Mouse (Mus musculus) ovary, postnatal 14 days (tissue): ENCODE results near the gene Arid1a.
"Not testable (repeated sequence)": the region's sequence is repeated elsewhere in the genome, so short reads cannot be mapped to it uniquely, and the experiment has no call there.

ENCODE experiments used
- DNase-seq: peaks from one replicate; pipeline ENCODE4 v3.0.0; 2022; ENCODE audit warnings: low spot score

The Arid1a gene

DNA sequence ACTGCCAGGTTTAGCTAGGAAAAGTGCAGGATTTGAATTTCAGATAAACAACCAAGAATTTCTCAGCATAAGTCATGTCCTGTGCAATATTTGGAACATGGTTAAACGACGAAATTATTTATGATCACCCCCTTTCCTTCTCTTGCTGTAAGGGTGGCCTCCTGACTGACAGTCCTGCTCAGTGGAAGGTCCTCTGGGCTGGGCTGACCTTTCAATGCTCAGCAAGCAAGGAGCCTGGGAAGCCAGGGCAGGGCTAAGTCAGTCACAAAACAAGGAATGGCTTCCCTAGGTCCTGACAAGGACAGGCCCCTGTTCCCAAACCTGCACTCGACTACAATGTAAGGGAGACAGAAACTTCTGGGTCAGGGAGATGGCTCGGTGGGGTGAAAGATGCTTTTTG, 104.6 kb downstream of the Arid1a start:
- no peak for DNase-seq

DNA sequence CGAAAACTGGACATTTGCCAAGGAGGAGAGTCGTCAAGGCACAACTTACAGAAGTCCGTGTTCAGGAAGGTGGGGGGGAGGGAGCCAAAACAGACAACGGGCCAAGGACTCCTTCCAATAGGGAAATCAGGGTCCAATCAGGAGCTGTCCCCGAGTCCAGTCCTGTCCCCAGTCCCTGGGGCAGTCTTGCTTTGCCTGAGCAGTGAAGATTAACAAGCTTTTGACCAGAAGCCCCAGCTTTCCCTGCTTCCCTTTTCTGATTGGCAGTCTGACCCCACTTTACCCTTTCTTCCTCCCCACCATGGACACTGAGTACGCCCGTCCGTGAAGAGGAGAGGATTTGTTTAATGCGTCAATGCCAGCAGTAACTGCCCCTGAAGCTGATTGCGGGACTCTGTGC, 105.1 kb downstream of the Arid1a start:
- no peak for DNase-seq

DNA sequence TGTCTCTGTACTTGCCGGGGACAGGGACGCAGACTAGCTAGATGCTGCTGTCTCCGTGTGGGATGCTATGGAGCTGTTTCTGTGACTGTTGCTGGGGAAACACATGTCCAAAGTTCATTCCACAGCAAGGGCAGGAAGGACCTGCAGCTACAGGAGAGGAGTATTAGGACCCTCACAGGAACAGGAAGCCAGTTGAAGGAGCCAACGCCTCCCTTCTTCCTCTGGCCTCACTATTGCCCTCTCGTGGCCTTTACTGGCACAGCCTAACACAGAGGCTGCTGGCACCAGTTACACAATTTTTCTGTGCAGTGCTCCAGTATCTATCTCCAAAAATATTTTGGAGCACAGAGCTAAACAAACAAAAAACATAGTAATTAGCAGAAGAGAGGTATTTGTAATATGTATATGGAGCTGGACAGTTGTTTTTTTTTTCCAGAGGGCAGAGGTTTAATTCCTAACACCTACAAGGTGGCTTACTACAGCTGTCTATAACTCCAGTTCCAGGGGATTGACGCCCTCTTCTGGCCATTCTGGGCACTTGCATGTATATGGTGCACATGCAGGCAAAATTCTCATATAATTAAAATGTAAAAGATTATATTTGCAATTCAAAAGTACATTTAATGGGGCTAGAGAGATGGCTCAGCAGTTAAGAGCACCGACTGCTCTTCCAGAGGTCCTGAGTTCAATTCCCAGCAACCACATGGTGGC, 106.4 kb downstream of the Arid1a start, which contains the start of gene Zdhhc18:
Gene Zdhhc18 (minus strand): TSS at position 166 of the 711 bp plus-strand sequence.
- DNase-seq, result peak; percentile 73

DNA sequence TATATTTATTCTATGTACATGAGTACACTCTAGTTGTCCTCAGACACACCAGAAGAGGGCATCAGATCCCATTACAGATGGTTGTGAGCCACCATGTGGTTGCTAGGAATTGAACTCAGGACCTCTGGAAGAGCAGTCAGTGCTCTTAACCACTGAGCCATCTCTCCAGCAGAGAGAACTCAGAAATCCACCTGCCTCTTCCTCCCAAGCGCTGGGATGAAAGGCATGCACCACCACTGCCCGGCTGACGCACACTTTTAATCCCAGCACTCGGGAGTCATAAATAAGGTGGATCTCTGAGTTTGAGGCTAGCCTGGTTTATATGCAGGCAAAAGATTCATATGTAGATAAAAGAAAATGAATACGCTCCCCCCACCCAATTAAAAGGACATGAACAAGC, 107.1 kb downstream of the Arid1a start:
- DNase-seq, result not testable (repeated sequence)

DNA sequence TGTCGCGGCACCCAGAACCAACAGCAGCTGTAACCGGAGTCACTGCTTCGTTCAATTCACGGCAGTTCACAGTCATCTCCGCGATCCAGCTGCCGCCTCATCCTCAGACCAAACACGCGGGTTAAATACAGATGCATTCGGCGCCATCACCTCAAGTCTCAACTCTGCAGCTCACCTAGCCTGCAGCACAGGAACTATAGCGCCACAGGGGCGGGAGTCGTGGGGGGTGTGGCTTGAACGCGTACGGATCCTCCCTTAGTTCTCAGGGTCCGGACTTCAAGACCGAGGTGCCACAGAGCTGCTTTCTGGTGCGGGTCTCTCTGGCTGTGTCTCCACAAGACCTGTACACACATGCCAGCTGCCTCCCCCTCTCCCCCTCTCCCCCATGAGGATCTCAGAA, 110.9 kb downstream of the Arid1a start:
- no peak for DNase-seq

DNA sequence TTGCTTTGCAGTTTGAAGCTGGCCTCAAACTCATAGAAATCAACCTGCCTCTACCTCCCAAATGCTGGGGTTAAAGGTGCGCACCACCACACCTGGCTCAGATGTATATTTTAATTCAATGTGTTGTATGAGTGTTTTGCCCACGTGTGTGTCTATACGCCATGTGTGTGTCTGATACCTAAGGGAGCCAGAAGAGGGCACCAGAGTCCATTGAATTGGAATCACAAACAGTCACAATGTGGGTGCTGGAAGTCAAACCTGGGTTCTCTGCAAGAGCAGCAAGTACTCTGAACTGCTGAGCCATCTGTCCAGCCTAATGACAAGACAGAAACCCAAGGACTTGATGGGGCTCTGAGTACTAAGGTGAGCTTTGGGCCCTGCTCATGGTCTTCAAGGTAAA, 111.4 kb downstream of the Arid1a start:
- no peak for DNase-seq

DNA sequence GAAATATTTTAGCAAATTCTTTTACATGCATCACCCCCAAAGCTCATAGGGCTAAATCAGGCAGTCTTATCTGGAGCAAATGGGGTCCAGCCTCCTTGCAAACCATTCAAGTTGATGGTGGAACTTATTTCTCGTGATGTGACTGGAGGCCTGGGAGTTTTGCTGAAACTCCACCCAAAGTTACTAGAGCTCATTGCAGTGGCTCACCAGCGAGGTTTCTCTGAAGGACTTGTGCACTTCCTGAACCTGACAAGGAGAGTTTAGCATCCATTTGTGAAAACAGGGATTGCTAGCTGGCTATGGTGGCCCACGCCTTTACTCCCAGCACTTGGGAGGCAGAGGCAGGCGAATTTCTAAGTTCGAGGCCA, 122.5 kb downstream of the Arid1a start:
- no peak for DNase-seq

DNA sequence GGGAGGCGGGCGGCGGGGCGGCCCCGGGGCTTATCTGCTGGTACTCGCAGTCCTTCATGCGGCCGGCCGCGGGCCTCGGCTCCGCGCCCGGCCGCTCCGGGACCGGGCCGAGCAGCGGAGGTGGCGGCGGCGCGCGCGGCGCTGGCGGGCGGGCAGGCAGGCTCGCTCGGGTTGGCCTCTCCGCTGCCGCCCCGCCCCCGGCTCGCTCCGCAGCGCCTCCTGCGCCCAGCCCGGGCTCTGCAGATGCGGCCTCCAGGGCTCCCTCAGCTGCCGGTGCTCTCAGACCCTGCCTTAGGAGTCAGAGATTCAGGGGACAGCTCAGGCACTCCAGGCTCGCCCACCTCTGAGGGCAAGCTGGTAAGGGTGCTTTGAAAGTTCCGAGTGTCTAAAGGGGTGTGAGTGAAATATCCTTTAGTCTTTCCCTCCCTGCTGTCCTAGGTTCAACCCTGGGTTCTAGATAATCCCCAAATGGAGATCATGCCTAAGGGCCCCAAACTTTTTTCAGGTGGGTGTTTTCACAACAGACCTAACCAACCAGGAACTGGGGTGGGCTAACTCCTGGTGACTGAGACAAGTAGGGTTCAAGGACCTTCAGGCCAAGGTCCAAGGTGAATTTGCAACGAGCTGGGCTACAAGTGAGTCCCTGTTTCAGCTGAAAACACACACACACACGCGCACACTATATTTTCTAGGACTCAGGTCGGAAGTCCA, 123.1 kb downstream of the Arid1a start:
- peak; percentile 91 for DNase-seq

DNA sequence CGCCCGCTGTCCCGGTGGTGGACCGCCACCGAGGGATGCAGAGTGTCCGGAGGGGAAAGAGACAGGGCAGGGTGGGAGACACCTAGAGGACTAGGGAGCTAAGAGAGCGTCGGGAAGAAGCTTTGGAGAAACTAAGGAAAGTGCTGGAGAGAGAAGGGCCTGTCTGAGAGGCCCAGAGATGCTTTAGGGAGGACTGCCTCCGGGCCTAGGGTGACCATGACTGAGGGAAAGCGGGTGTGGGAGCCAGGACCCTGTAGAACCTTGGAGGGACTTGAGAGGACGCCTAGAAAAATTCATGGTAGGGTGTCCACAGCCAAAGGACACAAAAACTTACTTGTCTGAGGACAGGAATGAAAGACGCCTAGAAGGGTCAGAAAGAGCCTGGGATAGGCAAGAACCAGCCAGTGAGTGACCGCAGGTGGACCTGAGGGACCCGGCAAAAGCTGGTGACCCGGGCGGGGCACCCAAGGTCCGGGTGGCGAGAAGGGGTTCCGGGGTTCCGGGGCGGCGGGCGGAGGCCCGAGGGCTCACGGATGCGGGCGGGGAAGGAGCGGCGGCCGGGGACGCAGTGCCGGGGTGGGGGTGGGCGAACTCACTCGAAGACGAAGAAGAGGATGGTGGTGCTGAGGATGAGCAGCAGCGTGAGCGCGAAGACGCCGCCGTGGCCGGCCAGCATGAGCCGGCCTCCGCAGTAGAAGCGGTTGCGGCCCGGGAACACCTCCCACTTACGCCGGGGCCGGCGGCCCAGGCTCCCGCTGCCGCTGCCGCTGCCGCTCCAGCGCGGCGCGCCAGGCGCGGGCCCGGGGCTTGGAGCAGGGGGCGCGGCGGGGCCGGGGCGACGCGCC, 123.9 kb downstream of the Arid1a start:
- no peak for DNase-seq

DNA sequence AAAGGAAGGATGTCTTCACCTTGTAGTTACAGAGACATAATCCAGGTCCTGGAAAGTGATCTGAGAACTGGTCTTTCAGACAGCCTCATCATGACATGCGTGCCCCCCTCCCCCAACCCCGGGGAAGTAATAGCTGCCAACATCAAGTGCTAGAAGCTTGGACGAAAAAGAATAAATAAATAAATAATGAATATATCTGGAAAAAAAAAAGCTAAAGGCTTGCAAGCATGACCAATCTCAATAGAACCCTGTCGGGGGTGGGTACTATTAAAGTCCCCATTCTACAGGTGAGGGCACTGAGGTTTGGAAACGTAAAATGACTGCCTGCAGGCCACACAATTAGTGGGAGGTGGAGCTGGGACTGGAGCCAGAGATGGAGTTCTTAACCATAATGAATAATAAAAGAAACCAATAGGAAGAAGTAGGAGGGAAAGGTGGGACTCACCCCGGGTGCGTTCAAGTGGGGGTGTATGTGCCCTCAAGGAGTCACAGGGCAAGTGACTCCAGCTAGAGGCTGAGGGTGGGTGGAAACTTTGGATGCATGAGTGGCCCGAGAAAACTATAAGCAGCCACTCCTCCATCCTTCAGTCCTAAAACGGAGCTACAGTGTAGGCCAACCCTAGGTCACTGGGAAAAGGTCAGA, 124.7 kb downstream of the Arid1a start:
- DNase-seq, result no peak

DNA sequence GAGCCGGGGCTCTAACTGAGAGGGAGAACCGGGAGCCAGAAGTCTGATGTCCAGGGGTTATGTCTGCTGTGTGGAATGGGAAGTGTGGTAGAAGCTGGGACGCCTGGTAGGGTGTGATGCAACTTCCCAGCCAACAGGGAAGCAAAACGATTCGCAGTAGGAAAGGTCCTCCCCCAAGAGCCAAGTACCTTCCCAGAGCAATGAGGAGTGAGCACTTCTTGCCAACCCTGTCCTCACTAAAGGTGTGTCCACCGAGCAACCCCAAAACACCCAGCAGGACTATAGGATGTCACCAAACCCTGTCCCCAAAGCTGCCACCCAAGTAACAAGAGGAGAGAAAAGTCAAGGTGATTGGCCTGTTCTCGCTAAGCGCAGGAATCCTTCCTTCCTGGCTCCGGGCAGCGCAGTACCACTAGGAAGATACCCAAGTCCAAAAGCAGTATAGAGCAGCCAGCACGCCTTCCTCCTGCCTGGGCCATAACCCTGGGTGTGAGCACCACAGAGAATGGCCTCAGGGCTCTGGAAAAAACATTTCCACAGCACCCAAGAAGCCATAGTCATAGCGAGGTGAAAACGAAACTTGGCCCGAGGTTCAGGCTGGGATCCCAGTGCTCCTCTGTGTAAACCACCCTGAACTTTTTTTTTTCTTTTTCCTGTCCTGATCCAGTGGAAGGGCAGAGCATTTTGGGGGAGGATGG, 125.3 kb downstream of the Arid1a start:
- no peak for DNase-seq

DNA sequence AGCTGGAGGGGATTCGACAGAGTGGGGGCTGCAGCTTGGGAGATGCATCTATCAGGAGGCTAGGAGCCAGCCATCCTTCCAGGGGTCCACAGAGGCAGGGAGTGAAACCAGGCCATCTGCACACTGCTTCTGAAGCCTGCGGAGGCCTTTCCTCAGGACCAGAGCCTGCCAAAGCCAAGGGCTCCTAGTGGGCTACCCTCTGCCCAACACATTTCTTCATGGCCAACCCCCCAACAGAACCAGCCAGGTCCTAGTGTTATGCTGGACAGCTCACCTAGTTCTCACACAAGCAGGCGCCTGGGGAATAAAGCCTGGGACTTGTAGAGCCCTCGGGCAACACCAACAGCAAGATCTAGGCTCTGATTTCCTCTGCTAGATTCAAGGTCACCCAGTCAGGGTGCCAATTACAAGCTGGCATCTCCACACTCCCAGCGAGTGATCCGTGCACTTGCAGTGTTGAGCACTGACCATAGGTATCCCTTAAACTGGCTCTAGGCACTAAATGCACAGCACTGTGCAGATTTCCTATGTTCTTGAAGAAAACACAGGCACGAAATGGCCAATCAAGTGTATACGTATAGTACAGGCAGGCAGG, 126.1 kb downstream of the Arid1a start:
- no peak for DNase-seq

DNA sequence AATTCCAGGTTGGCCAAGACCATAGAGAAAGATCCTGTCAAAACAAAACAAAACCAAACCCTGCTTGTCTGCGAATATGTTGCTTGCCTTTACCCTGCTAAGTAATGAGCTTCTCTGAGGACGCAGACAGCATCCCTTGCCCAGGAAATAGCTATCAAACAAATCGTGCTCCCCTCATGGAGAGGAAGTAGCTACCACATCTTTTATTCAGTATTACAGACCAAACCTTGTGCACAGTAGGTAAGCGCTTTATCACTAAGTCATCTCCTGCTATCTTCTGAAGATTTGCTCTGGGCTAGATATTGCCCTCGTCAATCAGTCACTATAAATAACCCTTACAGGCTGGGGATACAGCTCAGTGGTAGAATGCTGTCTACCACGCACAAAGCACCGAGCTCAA, 127.4 kb downstream of the Arid1a start:
- no peak for DNase-seq
